In genomic region chr9:108831637-108832036, GRCm38 (mm10) we compare ENCODE assay signal across 8 mouse cellular contexts. TPM values are rescaled to one million over a fixed set of nuclear protein-coding genes. Genes with fewer than 3 reads are reported as not detected.
DNase-seq lines count a peak whose midpoint lies in the region; ATAC-seq and TF ChIP-seq lines count a peak whose summit lies in the region.

No protein-coding gene starts in this region.

- H3K4me2 ChIP-seq in lung, postnatal 0 days (replicated peaks; ENCODE audit: low read depth, low read length): peak overlapping the region; percentile 75
- peak overlapping the region; percentile 95 for H3K4me2 ChIP-seq in stomach, embryonic 15.5 days

- peak overlapping the region; percentile 53; the same call in 1 of the 2 replicates for H3K4me3 ChIP-seq in spleen, adult 2 months (ENCODE audit: extremely low read depth, insufficient read depth, insufficient read length)
- H3K4me3 ChIP-seq in lung, postnatal 0 days (ENCODE audit: low read depth, low read length): peak overlapping the region; percentile 39
- peak overlapping the region; percentile 48 for H3K4me3 ChIP-seq in stomach, embryonic 15.5 days (replicated peaks)

- no peak for DNase-seq in spleen, adult 2 months (ENCODE audit: low read depth in 1 of 2, low spot score in 2 of 2)
- no peak for DNase-seq in spleen, adult 18-20 months
- DNase-seq in lung, postnatal 0 days (ENCODE audit: low spot score): peak; percentile 73
- DNase-seq in right cerebral cortex, adult 2 months (ENCODE audit: low spot score in 2 of 2): no peak
- no peak for DNase-seq in left cerebral cortex, adult 9 months (ENCODE audit: low spot score in 2 of 2)
- DNase-seq in testis, postnatal 10 days (ENCODE audit: low spot score): no peak

- peak; percentile 61 for ATAC-seq in granulocyte monocyte progenitor cell, adult 5-6 weeks (replicated peaks; ENCODE audit: poor library complexity, severe bottlenecking)
- ATAC-seq in lung, postnatal 0 days: 0 out of 2 replicates have a peak, but pooled peaks have one; percentile 1
- ATAC-seq in stomach, embryonic 15.5 days (ENCODE audit: insufficient read depth, low FRiP score, low read depth): no peak

- H3K4me1 ChIP-seq in spleen, adult 2 months (ENCODE audit: control insufficient read depth, insufficient read depth, insufficient read length): peaks cover 12% of the 10 kb centered on the region
- peaks cover 11% of the 10 kb centered on the region for H3K4me1 ChIP-seq in lung, postnatal 0 days (ENCODE audit: insufficient read depth, low read depth, low read length)
- peaks cover 17% of the 10 kb centered on the region for H3K4me1 ChIP-seq in stomach, embryonic 15.5 days

- no peak overlapping the region for H3K9ac ChIP-seq in lung, postnatal 0 days (replicated peaks; ENCODE audit: low read depth)
- H3K9ac ChIP-seq in stomach, embryonic 15.5 days: no peak overlapping the region

- no peak for TF ChIP-seq EP300 in lung, postnatal 0 days (IDR thresholded peaks at IDR 0.05)

- H3K27ac ChIP-seq in spleen, adult 2 months (ENCODE audit: insufficient read depth, low read length): no peak overlapping the region
- no peak overlapping the region for H3K27ac ChIP-seq in lung, postnatal 0 days (ENCODE audit: low read length)
- H3K27ac ChIP-seq in stomach, embryonic 15.5 days: no peak overlapping the region

- H3K27me3 ChIP-seq in spleen, adult 2 months (ENCODE audit: control insufficient read depth, insufficient read depth, low read length): peaks cover 8% of the 10 kb centered on the region
- H3K27me3 ChIP-seq in lung, postnatal 0 days (replicated peaks; ENCODE audit: insufficient read depth, low read length): peaks cover 14% of the 10 kb centered on the region
- H3K27me3 ChIP-seq in stomach, embryonic 15.5 days (replicated peaks): peaks cover 71% of the 10 kb centered on the region

- 5% methylated on average over 23 of the region's 23 CpGs for WGBS in spleen, adult 2 months
- WGBS in lung, postnatal 0 days: 5% methylated on average over 22 of the region's 23 CpGs
- whole genome bisulfite sequencing in stomach, embryonic 15.5 days: 5% methylated on average over 23 of the region's 23 CpGs

- no peak for TF ChIP-seq CTCF in spleen, adult 2 months (IDR thresholded peaks at IDR 0.05; ENCODE audit: extremely low read depth, insufficient read depth, insufficient read length, insufficient replicate concordance)
- no peak for TF ChIP-seq CTCF in lung, postnatal 0 days (IDR thresholded peaks at IDR 0.05)

- TF ChIP-seq POLR2A in spleen, adult 2 months (IDR thresholded peaks at IDR 0.05; ENCODE audit: low read depth, low read length): no peak

- no peaks in the 10 kb centered on the region for H3K36me3 ChIP-seq in spleen, adult 2 months (ENCODE audit: control insufficient read depth, insufficient read depth, low read length)
- H3K36me3 ChIP-seq in lung, postnatal 0 days (ENCODE audit: insufficient read depth, low read length): no peaks in the 10 kb centered on the region
- no peaks in the 10 kb centered on the region for H3K36me3 ChIP-seq in stomach, embryonic 15.5 days

- H3K9me3 ChIP-seq in lung, postnatal 0 days (ENCODE audit: low read length): no peaks in the 10 kb centered on the region
- no peaks in the 10 kb centered on the region for H3K9me3 ChIP-seq in stomach, embryonic 15.5 days

RNA-seq across cellular contexts. Expression of gene Celsr3, which starts 5.5 kb away (rescaled TPM):
- 0.83 and 1.2 TPM in 2 replicates for polyA plus RNA-seq in spleen, adult 2 months (2012; rRNA removed)
- total RNA-seq in granulocyte monocyte progenitor cell, adult 5-6 weeks (2014; fragmentation: Nextera tagmentation): 6.7 and 10.2 TPM in 2 replicates
- total RNA-seq in granulocyte monocyte progenitor cell, adult 5-6 weeks (2017): 0.99 and 2.2 TPM in 2 replicates
- polyA plus RNA-seq in lung, postnatal 0 days (2015; fragmentation: Nextera tagmentation; extraction: Ambion mirVana): 0.08 and 0.17 TPM in 2 replicates
- 0.94 and 1.2 TPM in 2 replicates for polyA plus RNA-seq in stomach, embryonic 15.5 days (2015; fragmentation: Nextera tagmentation; extraction: Ambion mirVana)

RNA-seq across cellular contexts. Expression of gene Slc26a6, which starts 21.4 kb away (rescaled TPM):
- 13.0 and 14.9 TPM in 2 replicates for polyA plus RNA-seq in spleen, adult 2 months (2012; rRNA removed)
- total RNA-seq in granulocyte monocyte progenitor cell, adult 5-6 weeks (2014; fragmentation: Nextera tagmentation): 4.7 and 18.3 TPM in 2 replicates
- total RNA-seq in granulocyte monocyte progenitor cell, adult 5-6 weeks (2017): 1.5 and 3.5 TPM in 2 replicates
- polyA plus RNA-seq in lung, postnatal 0 days (2015; fragmentation: Nextera tagmentation; extraction: Ambion mirVana): 8.3 and 9.7 TPM in 2 replicates
- 12.8 and 18.5 TPM in 2 replicates for polyA plus RNA-seq in stomach, embryonic 15.5 days (2015; fragmentation: Nextera tagmentation; extraction: Ambion mirVana)

RNA-seq across cellular contexts. Expression of gene Nckipsd, which starts 23.5 kb away (rescaled TPM):
- 26.4 and 35.1 TPM in 2 replicates for polyA plus RNA-seq in spleen, adult 2 months (2012; rRNA removed)
- 12.2 and 12.8 TPM in 2 replicates for total RNA-seq in granulocyte monocyte progenitor cell, adult 5-6 weeks (2014; fragmentation: Nextera tagmentation)
- 4.9 and 9.1 TPM in 2 replicates for total RNA-seq in granulocyte monocyte progenitor cell, adult 5-6 weeks (2017)
- 10.9 and 14.2 TPM in 2 replicates for polyA plus RNA-seq in lung, postnatal 0 days (2015; fragmentation: Nextera tagmentation; extraction: Ambion mirVana)
- polyA plus RNA-seq in stomach, embryonic 15.5 days (2015; fragmentation: Nextera tagmentation; extraction: Ambion mirVana): 10.5 and 13.0 TPM in 2 replicates

RNA-seq across cellular contexts. Expression of gene Ip6k2, which starts 48.0 kb away (rescaled TPM):
- 35.9 and 43.2 TPM in 2 replicates for polyA plus RNA-seq in spleen, adult 2 months (2012; rRNA removed)
- 24.3 and 25.5 TPM in 2 replicates for total RNA-seq in granulocyte monocyte progenitor cell, adult 5-6 weeks (2014; fragmentation: Nextera tagmentation)
- 34.4 and 35.8 TPM in 2 replicates for total RNA-seq in granulocyte monocyte progenitor cell, adult 5-6 weeks (2017)
- polyA plus RNA-seq in lung, postnatal 0 days (2015; fragmentation: Nextera tagmentation; extraction: Ambion mirVana): 40.4 and 48.1 TPM in 2 replicates
- polyA plus RNA-seq in stomach, embryonic 15.5 days (2015; fragmentation: Nextera tagmentation; extraction: Ambion mirVana): 71.3 and 81.9 TPM in 2 replicates
